Mouse (Mus musculus) testis, adult 2 months (tissue): ENCODE results near the gene Tnfsfm13. TPM values are rescaled to one million over a fixed set of nuclear protein-coding genes. Genes with fewer than 3 reads are reported as not detected.
"Not testable (repeated sequence)": the region's sequence is repeated elsewhere in the genome, so short reads cannot be mapped to it uniquely, and the experiment has no call there.

ENCODE experiments used
- H3K27ac ChIP-seq: fragments of 200-500 bp; 2 replicates; pipeline ENCODE4 v1.5.1; 2012; ENCODE audit warnings: low read depth, low read length; ENCODE audit not compliant: control insufficient read depth, insufficient read depth
- H3K27me3 ChIP-seq: fragments of 200-500 bp; 2 replicates; pipeline ENCODE4 v1.6.1; 2012; ENCODE audit warnings: mild to moderate bottlenecking, low read length, moderate library complexity; ENCODE audit not compliant: control insufficient read depth, insufficient read depth
- H3K36me3 ChIP-seq: fragments of 200-500 bp; 2 replicates; pipeline ENCODE4 v1.6.1; 2012; ENCODE audit warnings: mild to moderate bottlenecking, low read length; ENCODE audit not compliant: control insufficient read depth, insufficient read depth
- H3K4me1 ChIP-seq: fragments of 200-500 bp; 2 replicates; pipeline ENCODE4 v1.6.1; 2012; ENCODE audit warnings: low read length; ENCODE audit not compliant: control insufficient read depth, insufficient read depth
- H3K4me3 ChIP-seq: fragments of 200-500 bp; 2 replicates; pipeline ENCODE4 v1.5.1; 2012; ENCODE audit warnings: low read depth, mild to moderate bottlenecking, low read length, moderate library complexity, mixed read lengths; ENCODE audit not compliant: control insufficient read depth
- CTCF ChIP-seq: fragments of 200-500 bp; IDR thresholded peaks from 2 replicates; pipeline ENCODE4 v1.5.1; 2012; ENCODE audit warnings: low read depth, mild to moderate bottlenecking, inconsistent platforms, low read length, moderate library complexity; ENCODE audit not compliant: control insufficient read depth, insufficient read depth, insufficient replicate concordance
- POLR2A ChIP-seq: fragments of 200-500 bp; IDR thresholded peaks from 2 replicates; pipeline ENCODE4 v1.6.1; 2012; ENCODE audit warnings: low read depth, mild to moderate bottlenecking, inconsistent platforms, low read length, moderate library complexity; ENCODE audit not compliant: control insufficient read depth
- polyA plus RNA-seq: library from polyadenylated mRNA; depleted of rRNA; stranded (reverse); fragments of >200 nt; gene quantifications from 2 replicates; pipeline ENCODE4 v1.2.3, GENCODE M21; 2012

The Tnfsfm13 gene
- polyA plus RNA-seq, 1 experiment, result 1.9 TPM

GRCm38 (mm10) chr11:69703814-69704612 lies 8.1 kb upstream of the Tnfsfm13 start:
- TF ChIP-seq POLR2A (no peak), CTCF (no peak)
- peaks cover 2% of the 10 kb centered on the region for H3K4me1 ChIP-seq
- H3K27ac ChIP-seq, result no peak overlapping the region
- H3K4me3 ChIP-seq, result no peak overlapping the region
- no peaks in the 10 kb centered on the region for H3K36me3 ChIP-seq
- H3K27me3 ChIP-seq, result no peaks in the 10 kb centered on the region

- H3K36me3 ChIP-seq, H3K27me3 ChIP-seq, H3K4me3 ChIP-seq, H3K27ac ChIP-seq, H3K4me1 ChIP-seq: not testable (repeated sequence)
Observed at GRCm38 (mm10) chr11:69703381-69703780, 7.5 kb upstream of the Tnfsfm13 start.

DNA sequence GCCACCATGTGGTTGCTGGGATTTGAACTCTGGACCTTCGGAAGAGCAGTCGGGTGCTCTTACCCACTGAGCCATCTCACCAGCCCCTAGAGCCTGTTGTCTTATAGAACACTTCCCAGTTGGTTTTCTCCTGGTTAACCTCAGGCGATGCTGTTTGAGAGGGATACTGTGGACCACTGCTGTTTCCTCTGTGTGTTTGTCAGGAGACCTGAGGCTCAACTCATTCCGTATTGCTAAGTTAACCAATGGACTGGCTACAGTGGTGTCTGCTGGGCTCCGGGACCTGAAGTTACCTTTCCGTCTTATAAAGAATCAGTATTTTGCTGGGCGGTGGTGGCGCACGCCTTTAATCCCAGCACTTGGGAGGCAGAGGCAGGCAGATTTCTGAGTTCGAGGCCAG lies 7.0 kb upstream of the Tnfsfm13 start:
- H3K27ac ChIP-seq, H3K4me3 ChIP-seq, H3K4me1 ChIP-seq, H3K36me3 ChIP-seq, H3K27me3 ChIP-seq: not testable (repeated sequence)

- Histone ChIP-seq H3K4me1 (peaks cover 9% of the 10 kb centered on the region), H3K4me3 (no peak overlapping the region), H3K27me3 (no peaks in the 10 kb centered on the region), H3K36me3 (no peaks in the 10 kb centered on the region), H3K27ac (no peak overlapping the region)
- TF ChIP-seq CTCF (no peak), POLR2A (no peak)
Observed at GRCm38 (mm10) chr11:69699595-69699994, 3.7 kb upstream of the Tnfsfm13 start.

DNA sequence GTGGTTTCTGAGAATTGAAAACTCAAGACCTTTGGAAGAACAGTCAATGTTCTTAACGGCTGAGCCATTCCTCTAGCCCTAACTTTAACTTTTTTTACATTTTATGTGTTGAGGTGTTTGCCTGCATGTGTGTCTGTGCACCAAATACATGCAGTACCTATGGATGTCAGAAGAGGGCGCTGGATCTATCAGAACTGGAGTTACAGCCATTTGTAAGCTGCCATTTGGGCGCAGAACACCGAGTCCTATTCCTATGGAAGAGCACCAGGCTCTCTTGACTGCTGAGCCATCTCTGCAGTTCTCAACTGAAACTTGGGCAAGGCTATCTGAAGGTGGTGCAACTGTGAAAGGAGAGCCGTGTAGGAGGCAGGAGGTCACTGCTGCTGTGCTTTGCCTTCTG lies 2.7 kb upstream of the Tnfsfm13 start:
- Histone ChIP-seq H3K4me3 (no peak overlapping the region), H3K27ac (no peak overlapping the region), H3K4me1 (peaks cover 7% of the 10 kb centered on the region), H3K36me3 (no peaks in the 10 kb centered on the region), H3K27me3 (no peaks in the 10 kb centered on the region)
- peak; percentile 42; the same call in 1 of the 2 replicates for TF ChIP-seq CTCF
- TF ChIP-seq POLR2A, result no peak

DNA sequence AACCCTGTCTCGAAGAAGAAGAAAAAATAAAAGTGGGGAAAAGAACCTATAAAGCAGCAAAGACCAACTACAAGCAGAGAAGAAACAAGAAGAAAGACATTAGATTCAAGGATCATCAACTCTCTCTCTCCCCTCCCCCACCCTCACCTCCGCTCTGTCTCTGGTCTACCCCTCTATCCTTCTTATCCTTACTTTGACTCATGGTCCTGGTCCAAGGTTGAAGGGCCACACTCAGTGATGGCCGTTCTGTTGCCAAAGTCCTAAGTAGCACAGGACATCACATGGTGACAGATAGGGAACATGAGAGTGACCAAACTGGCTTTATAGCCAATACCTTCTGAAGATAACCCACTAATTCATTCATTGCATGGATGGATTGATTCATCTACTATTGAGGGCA lies 1.5 kb upstream of the Tnfsfm13 start:
- no peak for TF ChIP-seq POLR2A
- no peak for TF ChIP-seq CTCF

DNA sequence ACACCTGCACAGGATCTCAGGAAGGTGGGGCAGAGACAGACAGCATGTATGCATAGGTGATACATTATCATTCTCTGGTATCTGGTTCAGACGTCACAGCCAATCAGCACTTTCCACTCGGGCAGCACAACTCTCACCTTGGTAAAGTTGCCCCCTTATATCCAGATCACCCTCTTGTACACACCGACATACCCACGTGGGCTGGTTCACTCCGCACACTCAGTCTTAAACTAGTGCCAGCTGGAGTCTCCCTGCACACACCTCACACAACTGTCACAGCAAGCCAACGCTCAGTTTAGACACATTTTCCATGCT lies 895 bp downstream of the Tnfsfm13 start:
- TF ChIP-seq POLR2A (no peak), CTCF (no peak)

More for the DNA sequence above, 1.5 kb upstream of the Tnfsfm13 start:
- Histone ChIP-seq H3K27ac (no peak overlapping the region), H3K4me3 (no peak overlapping the region), H3K4me1 (peaks cover 7% of the 10 kb centered on the region), H3K27me3 (no peaks in the 10 kb centered on the region), H3K36me3 (no peaks in the 10 kb centered on the region)

GRCm38 (mm10) chr11:69693421-69693965 lies 2.4 kb downstream of the Tnfsfm13 start:
- Histone ChIP-seq H3K27ac (no peak overlapping the region), H3K4me1 (peaks cover 7% of the 10 kb centered on the region), H3K4me3 (no peak overlapping the region), H3K36me3 (no peaks in the 10 kb centered on the region), H3K27me3 (no peaks in the 10 kb centered on the region)
- TF ChIP-seq POLR2A, result no peak
- no peak for TF ChIP-seq CTCF

More for the DNA sequence above, 895 bp downstream of the Tnfsfm13 start:
- H3K4me1 ChIP-seq, result peaks cover 7% of the 10 kb centered on the region
- H3K27ac ChIP-seq, result no peak overlapping the region
- peak overlapping the region; percentile 76 for H3K4me3 ChIP-seq
- H3K36me3 ChIP-seq, result no peaks in the 10 kb centered on the region
- no peaks in the 10 kb centered on the region for H3K27me3 ChIP-seq
